Mouse (Mus musculus) hindbrain, postnatal 0 days (tissue): Measurements from ENCODE around the gene Mrm3. TPM values are rescaled to one million over a fixed set of nuclear protein-coding genes. Genes with fewer than 3 reads are reported as not detected.

Source experiments
- ATAC-seq: fragments of 200-750 bp; cut with Nextera tagmentation; 2 replicates; pipeline ENCODE4 v1.8.0; 2017; ENCODE audit warnings: mild to moderate bottlenecking, moderate TSS enrichment, moderate library complexity
- DNase-seq: peaks from one replicate; pipeline ENCODE4 v3.0.0-alpha.2; 2015; ENCODE audit warnings: low spot score
- H3K27ac ChIP-seq: fragments of 300-500 bp; sonication (generic); 2 replicates; pipeline ENCODE4 v1.5.1; 2014; ENCODE audit warnings: mild to moderate bottlenecking
- H3K27me3 ChIP-seq: fragments of 300-500 bp; sonication (generic); 2 replicates; pipeline ENCODE4 v1.6.1; 2014; ENCODE audit warnings: low read length, mixed read lengths; ENCODE audit not compliant: insufficient read depth
- H3K36me3 ChIP-seq: fragments of 300-500 bp; sonication (generic); 2 replicates; pipeline ENCODE4 v1.6.1; 2014; ENCODE audit warnings: low read length, mixed read lengths; ENCODE audit not compliant: insufficient read depth
- H3K4me1 ChIP-seq: fragments of 300-500 bp; sonication (generic); 2 replicates; pipeline ENCODE4 v1.6.1; 2014; ENCODE audit warnings: antibody characterized with exemption, low read length, mixed read lengths; ENCODE audit not compliant: insufficient read depth
- H3K4me2 ChIP-seq: fragments of 300-500 bp; sonication (generic); 2 replicates; pipeline ENCODE4 v1.6.1; 2014; ENCODE audit warnings: low read depth, mild to moderate bottlenecking, low read length, moderate library complexity, mixed read lengths
- H3K4me3 ChIP-seq: fragments of 300-500 bp; sonication (generic); 2 replicates; pipeline ENCODE4 v1.5.1; 2014; ENCODE audit warnings: low read length
- H3K9ac ChIP-seq: fragments of 300-500 bp; sonication (generic); replicated peaks from 2 replicates; pipeline ENCODE4 v1.6.1; 2014; ENCODE audit warnings: mild to moderate bottlenecking, low read length, moderate library complexity, mixed read lengths
- H3K9me3 ChIP-seq: fragments of 300-500 bp; sonication (generic); 2 replicates; pipeline ENCODE4 v1.6.1; 2016; ENCODE audit warnings: low read length, mixed read lengths
- CTCF ChIP-seq: IDR thresholded peaks from 2 replicates; pipeline ENCODE4 v1.5.1; 2016; ENCODE audit warnings: antibody characterized with exemption, control low read depth, low read depth
- WGBS: fragments of 180-500 bp; shearing (Covaris S2); extraction: QIAGEN DNeasy Blood & Tissue Kit; methylation state at CpG from one replicate; pipeline ENCODE4 v1.1.7; 2014; 5-methylcytosine and 5-hydroxymethylcytosine counted together
- polyA plus RNA-seq: library from polyadenylated mRNA; unstranded; fragments of >200 nt; fragmentation: Nextera tagmentation; extraction: Ambion mirVana; gene quantifications from 2 replicates; pipeline ENCODE4 v1.2.1, GENCODE M21; 2015
- total RNA-seq: library from RNA; depleted of rRNA; stranded (reverse); fragments of >200 nt; gene quantifications from 2 replicates; pipeline ENCODE4 v1.2.3, GENCODE M21; 2014

Mrm3 gene
- total and polyA plus RNA-seq, 2 experiments from 2014 or later, result 11.9 to 22.8 TPM

GRCm38 (mm10) chr11:76217390-76217800 is 26.1 kb upstream of the Mrm3 start, which contains the start of the genes Dbil5 and Gemin4:
Dbil5 (plus strand) TSS chr11:76217608.
Gemin4 (minus strand) TSS chr11:76217664.
- Histone ChIP-seq H3K27me3 (no peaks in the 10 kb centered on the region), H3K9ac (peak within 1 kb of the TSS; percentile 88), H3K4me1 (0 out of 2 replicates have a peak, but pooled peaks cover 3% of the 10 kb centered on the region), H3K4me3 (peak within 1 kb of the TSS; percentile 85), H3K4me2 (peak within 1 kb of the TSS; percentile 94), H3K9me3 (no peaks in the 10 kb centered on the region), H3K27ac (peak within 1 kb of the TSS; percentile 91), H3K36me3 (peaks cover 19% of the 10 kb centered on the region; the same call in 1 of the 2 replicates)
- ATAC-seq (peak; percentile 99), DNase-seq (peak; percentile 98)
- TF ChIP-seq CTCF, result peak; percentile 99
- under 1% methylated on average over 28 of the region's 35 CpGs for WGBS

GRCm38 (mm10) chr11:76224631-76225030 is 18.9 kb upstream of the Mrm3 start:
- H3K36me3 ChIP-seq, result peaks cover 21% of the 10 kb centered on the region; the same call in 1 of the 2 replicates
- no peak overlapping the region for H3K9ac ChIP-seq
- ATAC-seq (no peak), DNase-seq (no peak)
- H3K9me3 ChIP-seq, result no peaks in the 10 kb centered on the region
- H3K27me3 ChIP-seq, result no peaks in the 10 kb centered on the region
- 89% methylated on average over 5 of the region's 5 CpGs for WGBS
- H3K4me2 ChIP-seq, result no peak overlapping the region
- H3K4me3 ChIP-seq, result no peak overlapping the region
- no peak for TF ChIP-seq CTCF
- no peaks in the 10 kb centered on the region for H3K4me1 ChIP-seq
- H3K27ac ChIP-seq, result no peak overlapping the region

DNA sequence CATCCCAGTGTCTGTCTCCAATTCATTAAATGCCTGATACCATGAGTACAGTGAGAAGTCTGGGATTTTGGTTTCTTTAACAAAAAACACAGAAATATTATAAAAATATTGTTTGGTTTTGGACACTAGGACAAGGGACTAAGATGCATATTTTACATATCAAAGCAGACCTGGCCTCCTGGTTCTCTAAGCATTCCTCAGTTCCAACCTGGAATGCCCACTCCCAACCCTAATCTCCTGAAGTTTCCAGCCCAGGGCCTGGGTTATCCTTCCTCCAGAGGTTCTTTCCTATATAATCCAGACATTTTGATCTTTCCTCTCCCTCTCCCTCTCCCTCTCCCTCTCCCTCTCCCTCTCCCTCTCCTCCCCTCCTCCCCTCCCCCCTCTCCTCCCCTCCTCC is 18.5 kb upstream of the Mrm3 start:
- Histone ChIP-seq H3K27me3 (no peaks in the 10 kb centered on the region), H3K9ac (no peak overlapping the region), H3K4me3 (no peak overlapping the region), H3K36me3 (peaks cover 21% of the 10 kb centered on the region; the same call in 1 of the 2 replicates), H3K4me2 (no peak overlapping the region), H3K4me1 (no peaks in the 10 kb centered on the region), H3K9me3 (no peaks in the 10 kb centered on the region), H3K27ac (no peak overlapping the region)
- ATAC-seq, result no peak
- TF ChIP-seq CTCF, result no peak
- no peak for DNase-seq

DNA sequence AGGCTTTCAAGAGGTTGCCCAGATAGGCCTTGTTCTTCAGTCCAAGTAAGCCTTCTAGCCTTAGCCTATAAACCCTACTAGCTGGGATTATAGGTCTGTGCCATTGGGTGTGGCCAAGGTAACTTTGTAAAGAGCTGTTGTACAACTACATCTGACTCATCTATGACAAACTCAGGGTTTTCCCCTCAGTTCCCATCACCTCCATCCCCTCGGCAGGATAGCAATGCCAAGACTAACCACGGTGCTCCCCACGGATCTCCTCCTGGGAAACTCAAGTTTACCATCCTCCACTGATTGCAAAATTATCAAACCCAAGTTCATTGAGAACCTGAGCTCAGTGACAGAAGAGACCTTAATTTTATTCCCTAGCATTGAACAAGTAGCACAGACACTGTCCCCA is 7.4 kb upstream of the Mrm3 start:
- Histone ChIP-seq H3K27me3 (no peaks in the 10 kb centered on the region), H3K27ac (no peak overlapping the region), H3K36me3 (peaks cover 46% of the 10 kb centered on the region), H3K4me1 (no peaks in the 10 kb centered on the region), H3K9me3 (no peaks in the 10 kb centered on the region), H3K4me3 (no peak overlapping the region), H3K9ac (no peak overlapping the region), H3K4me2 (no peak overlapping the region)
- WGBS, result 97% methylated on average over 3 of the region's 3 CpGs
- DNase-seq, result no peak
- no peak for ATAC-seq
- TF ChIP-seq CTCF, result no peak

DNA sequence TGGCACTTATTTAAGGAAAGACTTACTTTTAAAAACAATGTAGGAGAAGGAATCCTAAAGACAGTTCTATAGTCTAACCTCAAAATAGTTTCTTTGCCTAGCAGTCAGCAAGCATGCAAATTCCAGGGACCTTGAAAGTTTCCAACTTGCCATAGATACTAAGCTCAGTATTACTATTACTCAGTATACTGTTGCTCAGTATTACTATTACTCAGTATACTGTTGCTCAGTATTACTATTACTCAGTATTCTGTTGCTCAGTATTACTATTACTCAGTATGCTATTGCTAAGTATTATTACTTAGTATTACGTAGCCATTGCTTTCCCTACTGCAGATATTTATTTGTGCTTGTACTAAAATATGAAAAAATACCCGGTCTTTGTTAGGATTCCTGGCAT is 3.8 kb upstream of the Mrm3 start:
- Histone ChIP-seq H3K4me1 (peaks cover 6% of the 10 kb centered on the region), H3K4me2 (no peak overlapping the region), H3K27me3 (no peaks in the 10 kb centered on the region), H3K9ac (no peak overlapping the region), H3K9me3 (no peaks in the 10 kb centered on the region), H3K4me3 (no peak overlapping the region), H3K36me3 (peaks cover 23% of the 10 kb centered on the region), H3K27ac (no peak overlapping the region)
- no peak for DNase-seq
- no peak for TF ChIP-seq CTCF
- WGBS, result 96% methylated on average over 2 of the region's 2 CpGs
- no peak for ATAC-seq

GRCm38 (mm10) chr11:76243811-76244546 is 464 bp downstream of the Mrm3 start:
- H3K36me3 ChIP-seq, result peaks cover 21% of the 10 kb centered on the region
- peak overlapping the region; percentile 79 for H3K27ac ChIP-seq
- H3K9me3 ChIP-seq, result no peaks in the 10 kb centered on the region
- TF ChIP-seq CTCF, result no peak
- peaks cover 9% of the 10 kb centered on the region for H3K4me1 ChIP-seq
- WGBS, result 2% methylated on average over 34 of the region's 34 CpGs
- DNase-seq (peak; percentile 36), ATAC-seq (peak; percentile 65)
- no peaks in the 10 kb centered on the region for H3K27me3 ChIP-seq
- peak overlapping the region; percentile 62 for H3K9ac ChIP-seq
- peak overlapping the region; percentile 63 for H3K4me3 ChIP-seq
- H3K4me2 ChIP-seq, result peak overlapping the region; percentile 72

- no peak overlapping the region for H3K4me2 ChIP-seq
- DNase-seq (no peak), ATAC-seq (no peak)
- H3K36me3 ChIP-seq, result peaks cover 27% of the 10 kb centered on the region
- H3K4me3 ChIP-seq, result no peak overlapping the region
- no peak for TF ChIP-seq CTCF
- peaks cover 9% of the 10 kb centered on the region for H3K4me1 ChIP-seq
- no peaks in the 10 kb centered on the region for H3K9me3 ChIP-seq
- H3K27me3 ChIP-seq, result no peaks in the 10 kb centered on the region
- no peak overlapping the region for H3K9ac ChIP-seq
- no peak overlapping the region for H3K27ac ChIP-seq
Observed at GRCm38 (mm10) chr11:76246439-76246838, 2.9 kb downstream of the Mrm3 start.
